In the genomic region with DNA sequence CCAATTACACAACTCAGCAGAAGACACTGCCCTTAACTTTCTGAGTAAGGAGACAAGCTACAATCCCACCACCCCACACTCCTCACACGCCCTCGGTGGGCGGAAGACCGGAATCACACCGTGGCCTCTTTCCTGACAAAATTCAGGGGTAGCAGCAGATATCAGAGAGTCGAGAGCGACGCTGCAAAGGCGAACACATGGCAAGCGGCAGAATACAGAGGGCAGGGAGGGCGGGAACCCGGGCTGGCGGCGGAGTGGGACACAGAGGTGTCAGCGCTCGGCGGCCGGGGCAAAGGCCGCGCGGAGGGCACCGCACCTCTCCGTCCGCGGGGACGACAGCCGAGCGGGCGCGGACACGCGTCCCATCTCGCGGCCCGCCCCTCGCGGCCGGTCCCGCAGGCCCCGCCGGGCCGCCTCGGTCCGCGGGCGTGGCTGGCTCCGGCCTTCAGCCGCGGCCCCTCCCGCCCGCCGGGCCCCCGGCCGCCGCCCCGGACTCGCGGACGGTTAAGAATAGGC, we compare ENCODE assay signal across 7 mouse cellular contexts. TPM values are rescaled to one million over a fixed set of nuclear protein-coding genes. Genes with fewer than 3 reads are reported as not detected.
A peak's percentile ranks its signal among the peaks of the same experiment; 100 is the strongest.
DNase-seq lines count a peak whose midpoint lies in the region; ATAC-seq and TF ChIP-seq lines count a peak whose summit lies in the region.

No protein-coding gene starts in this region.

- H3K36me3 ChIP-seq in testis, adult 2 months (ENCODE audit: control insufficient read depth, insufficient read depth, low read length) = no peaks in the 10 kb centered on the region
- no peaks in the 10 kb centered on the region for H3K36me3 ChIP-seq in heart, embryonic 15.5 days
- H3K36me3 ChIP-seq in liver, embryonic 11.5 days (ENCODE audit: control insufficient read depth, insufficient read depth, low read length) = no peaks in the 10 kb centered on the region

- peaks cover 13% of the 10 kb centered on the region for H3K4me1 ChIP-seq in testis, adult 2 months (ENCODE audit: control insufficient read depth, insufficient read depth, low read length)
- peaks cover 5% of the 10 kb centered on the region; the same call in 1 of the 2 replicates for H3K4me1 ChIP-seq in cortical plate, adult 2 months (ENCODE audit: control insufficient read depth, insufficient read depth, low read length)
- peaks cover 26% of the 10 kb centered on the region for H3K4me1 ChIP-seq in heart, embryonic 15.5 days (replicated peaks)
- peaks cover 47% of the 10 kb centered on the region for H3K4me1 ChIP-seq in liver, embryonic 11.5 days (replicated peaks; ENCODE audit: control insufficient read depth, insufficient read depth, low read length)

- DNase-seq in testis, postnatal 10 days (ENCODE audit: low spot score) = no peak
- DNase-seq in liver, embryonic 11.5 days (ENCODE audit: low spot score) = peak; percentile 66
- DNase-seq in thymus, postnatal 14 days = peak; percentile 67

- peak overlapping the region; percentile 96 for H3K9ac ChIP-seq in heart, embryonic 15.5 days
- peak overlapping the region; percentile 92 for H3K9ac ChIP-seq in liver, embryonic 11.5 days (ENCODE audit: low read depth, low read length)

- no peak for TF ChIP-seq POLR2A in testis, adult 2 months (IDR thresholded peaks at IDR 0.05; ENCODE audit: control insufficient read depth, low read depth, low read length)
- no peak for TF ChIP-seq POLR2A in cortical plate, adult 2 months (IDR thresholded peaks at IDR 0.05; ENCODE audit: extremely low read depth, insufficient read depth, low read length)

- WGBS in heart, embryonic 15.5 days = under 1% methylated on average over 39 of the region's 59 CpGs
- under 1% methylated on average over 54 of the region's 59 CpGs for WGBS in liver, embryonic 11.5 days

- ATAC-seq in heart, embryonic 15.5 days (replicated peaks; ENCODE audit: insufficient number of reproducible peaks, insufficient read depth, low FRiP score, low read depth) = peak; percentile 71
- ATAC-seq in liver, embryonic 11.5 days (replicated peaks; ENCODE audit: low FRiP score) = peak; percentile 72
- ATAC-seq in monocyte, adult 5-6 weeks (replicated peaks; ENCODE audit: insufficient number of reproducible peaks, low FRiP score, low TSS enrichment, poor library complexity, severe bottlenecking) = 0 out of 2 replicates have a peak, but pooled peaks have one; percentile 4

- no peaks in the 10 kb centered on the region for H3K27me3 ChIP-seq in testis, adult 2 months (ENCODE audit: control insufficient read depth, insufficient read depth, low read length)
- H3K27me3 ChIP-seq in heart, embryonic 15.5 days = peaks cover 8% of the 10 kb centered on the region; the same call in 1 of the 2 replicates
- no peaks in the 10 kb centered on the region for H3K27me3 ChIP-seq in liver, embryonic 11.5 days (replicated peaks; ENCODE audit: control insufficient read depth, insufficient read depth, low read length)

- H3K4me2 ChIP-seq in heart, embryonic 15.5 days = peak overlapping the region; percentile 80
- H3K4me2 ChIP-seq in liver, embryonic 11.5 days = peak overlapping the region; percentile 88

- H3K27ac ChIP-seq in testis, adult 2 months (ENCODE audit: control insufficient read depth, insufficient read depth, low read depth, low read length) = peak overlapping the region; percentile 69
- H3K27ac ChIP-seq in cortical plate, adult 2 months (ENCODE audit: insufficient read depth, low read length) = peak overlapping the region; percentile 69; the same call in 1 of the 2 replicates
- H3K27ac ChIP-seq in heart, embryonic 15.5 days = peak overlapping the region; percentile 91
- peak overlapping the region; percentile 92 for H3K27ac ChIP-seq in liver, embryonic 11.5 days (ENCODE audit: low read depth, low read length)

- no peaks in the 10 kb centered on the region for H3K9me3 ChIP-seq in heart, embryonic 15.5 days (replicated peaks)
- no peaks in the 10 kb centered on the region for H3K9me3 ChIP-seq in liver, embryonic 11.5 days (ENCODE audit: control insufficient read depth, low read length)

- H3K4me3 ChIP-seq in testis, adult 2 months (ENCODE audit: control insufficient read depth, low read depth, low read length) = peak overlapping the region; percentile 81
- H3K4me3 ChIP-seq in cortical plate, adult 2 months (ENCODE audit: insufficient read depth, low read length) = peak overlapping the region; percentile 98
- peak overlapping the region; percentile 93 for H3K4me3 ChIP-seq in heart, embryonic 15.5 days
- peak overlapping the region; percentile 95 for H3K4me3 ChIP-seq in liver, embryonic 11.5 days (ENCODE audit: low read depth, low read length)

- TF ChIP-seq CTCF in testis, adult 2 months (IDR thresholded peaks at IDR 0.05; ENCODE audit: control insufficient read depth, insufficient read depth, insufficient replicate concordance, low read depth, low read length) = no peak
- TF ChIP-seq CTCF in cortical plate, adult 2 months (IDR thresholded peaks at IDR 0.05; ENCODE audit: extremely low read depth, insufficient read depth, low read length) = no peak

RNA-seq across cellular contexts. Expression of gene Rap1a, which starts 0.4 kb away (rescaled TPM):
- polyA plus RNA-seq in testis, adult 2 months (2012; rRNA removed) = 4.7 and 6.9 TPM in 2 replicates
- polyA plus RNA-seq in cortical plate, adult 2 months (2012; rRNA removed) = 50.0 and 51.0 TPM in 2 replicates
- polyA plus RNA-seq in heart, embryonic 15.5 days (2015; fragmentation: Nextera tagmentation; extraction: Ambion mirVana) = 79.7 and 92.9 TPM in 2 replicates
- polyA plus RNA-seq in liver, embryonic 11.5 days (2014; fragmentation: Nextera tagmentation; extraction: Ambion mirVana) = 114 and 121 TPM in 2 replicates
- 424 to 819 TPM (median 731 TPM) in 3 replicates for total RNA-seq in monocyte, adult 5-6 weeks (2017)

Comparison
In these comparisons a context has a peak if more than half of its experiments do, and no peak if none do; other contexts are left out.
1. ATAC-seq: peak in every context shown above with its lines; median percentile 72 in liver, embryonic 11.5 days; 71 in heart, embryonic 15.5 days; 4 in monocyte, adult 5-6 weeks.